14 mouse cellular contexts compared by ENCODE assay signal in the genomic region with DNA sequence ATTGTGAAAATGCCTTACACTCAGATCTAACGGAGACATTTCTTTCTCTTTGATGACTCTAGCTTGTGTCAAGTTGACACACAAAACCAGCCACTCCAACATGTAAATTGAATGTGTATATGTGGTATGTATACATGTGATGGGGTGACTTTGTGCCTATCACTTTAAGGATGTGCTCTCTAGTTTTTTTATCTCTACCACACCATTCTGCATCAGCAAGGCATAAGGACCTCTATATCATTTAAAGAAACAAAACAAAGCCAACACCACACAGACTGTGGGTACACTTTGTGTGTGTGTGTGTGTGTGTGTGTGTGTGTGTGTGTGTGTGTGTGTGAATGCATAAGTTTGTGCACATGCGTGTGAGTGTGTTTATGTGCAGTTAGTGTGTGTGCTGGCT.
"Had no signal": no experiment of that assay in that cellular context is flagged by ENCODE, and none has a peak within 500 bp of the region (broad histone marks: within the 10 kb centered on the region; RNA-seq: fewer than 3 reads in every experiment).

No protein-coding gene starts in this region.

- H3K36me3 ChIP-seq: midbrain, embryonic 13.5 days; midbrain, embryonic 15.5 days; neural tube, embryonic 12.5 days; stomach, embryonic 15.5 days had no signal

- H3K4me1 ChIP-seq: midbrain, embryonic 13.5 days; midbrain, embryonic 15.5 days; stomach, embryonic 15.5 days had no signal

- H3K4me3 ChIP-seq: midbrain, embryonic 13.5 days; midbrain, embryonic 15.5 days; neural tube, embryonic 12.5 days; stomach, embryonic 15.5 days had no signal

- H3K27me3 ChIP-seq: megakaryocyte, embryonic 14.5 days; midbrain, embryonic 13.5 days; midbrain, embryonic 15.5 days; neural tube, embryonic 12.5 days; stomach, embryonic 15.5 days had no signal

- DNase-seq: lung, adult 18-20 months; lung, embryonic 14.5 days; lung, postnatal 10 days; lung, postnatal 4 days; right cerebral cortex, postnatal 14 days; thymus, adult 2 months; thymus, postnatal 25 days; thymus, postnatal 4 days had no signal

- H3K9ac ChIP-seq: lung, embryonic 14.5 days; midbrain, embryonic 13.5 days; midbrain, embryonic 15.5 days; neural tube, embryonic 12.5 days; stomach, embryonic 15.5 days had no signal

- H3K9me3 ChIP-seq: midbrain, embryonic 13.5 days; midbrain, embryonic 15.5 days; neural tube, embryonic 12.5 days; stomach, embryonic 15.5 days had no signal

- H3K27ac ChIP-seq: midbrain, embryonic 13.5 days; midbrain, embryonic 15.5 days; neural tube, embryonic 12.5 days; stomach, embryonic 15.5 days; stomach, postnatal 0 days had no signal
